Mouse (Mus musculus): ENCODE results near the gene Zp3. TPM values are rescaled to one million over a fixed set of nuclear protein-coding genes. Genes with fewer than 3 reads are reported as not detected.

The Zp3 gene
- polyA plus RNA-seq, 1 experiment from 2014 or later = not detected

GRCm38 (mm10) chr5:136015586-136015985, 35.7 kb downstream of the Zp3 start:
- H3K4me1 ChIP-seq (replicated peaks; ENCODE audit: control insufficient read depth, insufficient read depth, low read length) = peaks cover 16% of the 10 kb centered on the region
- H3K4me3 ChIP-seq (replicated peaks; ENCODE audit: low read length) = no peak overlapping the region
- peak overlapping the region; percentile 65 for H3K27ac ChIP-seq (ENCODE audit: low read length)
- no peak overlapping the region for H3K9ac ChIP-seq (replicated peaks; ENCODE audit: low read depth, low read length)
- 67% methylated on average over 10 of the region's 10 CpGs for WGBS
- H3K4me2 ChIP-seq (ENCODE audit: low read length) = no peak overlapping the region
- H3K27me3 ChIP-seq (replicated peaks; ENCODE audit: control insufficient read depth, insufficient read depth, low read length) = no peaks in the 10 kb centered on the region
- peaks cover 13% of the 10 kb centered on the region for H3K36me3 ChIP-seq (ENCODE audit: control insufficient read depth, insufficient read depth)
- no peaks in the 10 kb centered on the region for H3K9me3 ChIP-seq (ENCODE audit: control insufficient read depth, low read length)
- ATAC-seq = 0 out of 2 replicates have a peak, but pooled peaks have one; percentile 38

- peak; percentile 38 for ATAC-seq
- peaks cover 12% of the 10 kb centered on the region for H3K36me3 ChIP-seq (ENCODE audit: control insufficient read depth, insufficient read depth)
Observed at GRCm38 (mm10) chr5:136016014-136016876, 36.3 kb downstream of the Zp3 start.

GRCm38 (mm10) chr5:136017262-136017661, 37.4 kb downstream of the Zp3 start:
- ATAC-seq = no peak
- no peak overlapping the region for H3K27ac ChIP-seq (ENCODE audit: low read length)
- no peak overlapping the region for H3K4me2 ChIP-seq (ENCODE audit: low read length)
- H3K36me3 ChIP-seq (ENCODE audit: control insufficient read depth, insufficient read depth) = peaks cover 5% of the 10 kb centered on the region
- H3K9me3 ChIP-seq (ENCODE audit: control insufficient read depth, low read length) = no peaks in the 10 kb centered on the region
- peaks cover 16% of the 10 kb centered on the region for H3K4me1 ChIP-seq (replicated peaks; ENCODE audit: control insufficient read depth, insufficient read depth, low read length)
- WGBS = 68% methylated on average over 6 of the region's 6 CpGs
- no peak overlapping the region for H3K4me3 ChIP-seq (replicated peaks; ENCODE audit: low read length)
- no peak overlapping the region for H3K9ac ChIP-seq (replicated peaks; ENCODE audit: low read depth, low read length)
- no peaks in the 10 kb centered on the region for H3K27me3 ChIP-seq (replicated peaks; ENCODE audit: control insufficient read depth, insufficient read depth, low read length)

More at GRCm38 (mm10) chr5:136016014-136016876, 36.3 kb downstream of the Zp3 start:
- H3K27ac ChIP-seq (ENCODE audit: low read length) = peak overlapping the region; percentile 35
- H3K4me2 ChIP-seq (ENCODE audit: low read length) = no peak overlapping the region
- H3K4me1 ChIP-seq (replicated peaks; ENCODE audit: control insufficient read depth, insufficient read depth, low read length) = peaks cover 16% of the 10 kb centered on the region
- no peak overlapping the region for H3K4me3 ChIP-seq (replicated peaks; ENCODE audit: low read length)
- H3K9ac ChIP-seq (replicated peaks; ENCODE audit: low read depth, low read length) = no peak overlapping the region
- H3K9me3 ChIP-seq (ENCODE audit: control insufficient read depth, low read length) = no peaks in the 10 kb centered on the region
- H3K27me3 ChIP-seq (replicated peaks; ENCODE audit: control insufficient read depth, insufficient read depth, low read length) = no peaks in the 10 kb centered on the region
- WGBS = 40% methylated on average over 10 of the region's 10 CpGs

GRCm38 (mm10) chr5:136018726-136019125, 38.8 kb downstream of the Zp3 start:
- Histone ChIP-seq H3K4me3 (replicated peaks; ENCODE audit: low read length) (no peak overlapping the region), H3K9me3 (ENCODE audit: control insufficient read depth, low read length) (no peaks in the 10 kb centered on the region), H3K4me2 (ENCODE audit: low read length) (no peak overlapping the region), H3K9ac (replicated peaks; ENCODE audit: low read depth, low read length) (no peak overlapping the region), H3K27me3 (replicated peaks; ENCODE audit: control insufficient read depth, insufficient read depth, low read length) (no peaks in the 10 kb centered on the region), H3K36me3 (ENCODE audit: control insufficient read depth, insufficient read depth) (no peaks in the 10 kb centered on the region), H3K4me1 (replicated peaks; ENCODE audit: control insufficient read depth, insufficient read depth, low read length) (peaks cover 16% of the 10 kb centered on the region), H3K27ac (ENCODE audit: low read length) (no peak overlapping the region)
- 92% methylated on average over 2 of the region's 2 CpGs for WGBS
- ATAC-seq = no peak

GRCm38 (mm10) chr5:136019907-136020306, 40.0 kb downstream of the Zp3 start:
- no peaks in the 10 kb centered on the region for H3K9me3 ChIP-seq (ENCODE audit: control insufficient read depth, low read length)
- ATAC-seq = no peak
- H3K4me1 ChIP-seq (replicated peaks; ENCODE audit: control insufficient read depth, insufficient read depth, low read length) = peaks cover 16% of the 10 kb centered on the region
- no peaks in the 10 kb centered on the region for H3K36me3 ChIP-seq (ENCODE audit: control insufficient read depth, insufficient read depth)
- no peak overlapping the region for H3K4me3 ChIP-seq (replicated peaks; ENCODE audit: low read length)
- no peaks in the 10 kb centered on the region for H3K27me3 ChIP-seq (replicated peaks; ENCODE audit: control insufficient read depth, insufficient read depth, low read length)
- H3K27ac ChIP-seq (ENCODE audit: low read length) = no peak overlapping the region
- no peak overlapping the region for H3K9ac ChIP-seq (replicated peaks; ENCODE audit: low read depth, low read length)
- no peak overlapping the region for H3K4me2 ChIP-seq (ENCODE audit: low read length)
- WGBS = 24% methylated on average over 1 of the region's 1 CpGs

GRCm38 (mm10) chr5:136025712-136026111, 45.8 kb downstream of the Zp3 start:
- Histone ChIP-seq H3K4me3 (replicated peaks; ENCODE audit: low read length) (no peak overlapping the region), H3K27ac (ENCODE audit: low read length) (no peak overlapping the region), H3K4me2 (ENCODE audit: low read length) (no peak overlapping the region), H3K27me3 (replicated peaks; ENCODE audit: control insufficient read depth, insufficient read depth, low read length) (no peaks in the 10 kb centered on the region), H3K9me3 (ENCODE audit: control insufficient read depth, low read length) (no peaks in the 10 kb centered on the region), H3K9ac (replicated peaks; ENCODE audit: low read depth, low read length) (no peak overlapping the region), H3K36me3 (ENCODE audit: control insufficient read depth, insufficient read depth) (0 out of 2 replicates have a peak, but pooled peaks cover 3% of the 10 kb centered on the region), H3K4me1 (replicated peaks; ENCODE audit: control insufficient read depth, insufficient read depth, low read length) (no peaks in the 10 kb centered on the region)
- 88% methylated on average over 3 of the region's 3 CpGs for WGBS
- no peak for ATAC-seq

- Histone ChIP-seq H3K36me3 (ENCODE audit: control insufficient read depth, insufficient read depth) (0 out of 2 replicates have a peak, but pooled peaks cover 3% of the 10 kb centered on the region), H3K27me3 (replicated peaks; ENCODE audit: control insufficient read depth, insufficient read depth, low read length) (no peaks in the 10 kb centered on the region), H3K4me3 (replicated peaks; ENCODE audit: low read length) (no peak overlapping the region), H3K4me1 (replicated peaks; ENCODE audit: control insufficient read depth, insufficient read depth, low read length) (no peaks in the 10 kb centered on the region), H3K9me3 (ENCODE audit: control insufficient read depth, low read length) (no peaks in the 10 kb centered on the region), H3K9ac (replicated peaks; ENCODE audit: low read depth, low read length) (no peak overlapping the region), H3K27ac (ENCODE audit: low read length) (no peak overlapping the region), H3K4me2 (ENCODE audit: low read length) (no peak overlapping the region)
- ATAC-seq = no peak
- 84% methylated on average over 9 of the region's 9 CpGs for WGBS
Observed at GRCm38 (mm10) chr5:136026859-136027258, 47.0 kb downstream of the Zp3 start.

- H3K36me3 ChIP-seq (ENCODE audit: control insufficient read depth, insufficient read depth) = peaks cover 6% of the 10 kb centered on the region; the same call in 1 of the 2 replicates
- no peak overlapping the region for H3K27ac ChIP-seq (ENCODE audit: low read length)
- no peak overlapping the region for H3K9ac ChIP-seq (replicated peaks; ENCODE audit: low read depth, low read length)
- no peaks in the 10 kb centered on the region for H3K27me3 ChIP-seq (replicated peaks; ENCODE audit: control insufficient read depth, insufficient read depth, low read length)
- H3K9me3 ChIP-seq (ENCODE audit: control insufficient read depth, low read length) = no peaks in the 10 kb centered on the region
- ATAC-seq = no peak
- WGBS = 78% methylated on average over 11 of the region's 11 CpGs
- H3K4me1 ChIP-seq (replicated peaks; ENCODE audit: control insufficient read depth, insufficient read depth, low read length) = no peaks in the 10 kb centered on the region
- H3K4me3 ChIP-seq (replicated peaks; ENCODE audit: low read length) = no peak overlapping the region
- no peak overlapping the region for H3K4me2 ChIP-seq (ENCODE audit: low read length)
Observed at GRCm38 (mm10) chr5:136027612-136028311, 47.9 kb downstream of the Zp3 start.

- WGBS = 83% methylated on average over 4 of the region's 4 CpGs
- Histone ChIP-seq H3K27me3 (replicated peaks; ENCODE audit: control insufficient read depth, insufficient read depth, low read length) (no peaks in the 10 kb centered on the region), H3K4me3 (replicated peaks; ENCODE audit: low read length) (no peak overlapping the region), H3K4me1 (replicated peaks; ENCODE audit: control insufficient read depth, insufficient read depth, low read length) (no peaks in the 10 kb centered on the region), H3K9ac (replicated peaks; ENCODE audit: low read depth, low read length) (no peak overlapping the region), H3K27ac (ENCODE audit: low read length) (no peak overlapping the region), H3K36me3 (ENCODE audit: control insufficient read depth, insufficient read depth) (peaks cover 3% of the 10 kb centered on the region; the same call in 1 of the 2 replicates), H3K4me2 (ENCODE audit: low read length) (no peak overlapping the region), H3K9me3 (ENCODE audit: control insufficient read depth, low read length) (no peaks in the 10 kb centered on the region)
- no peak for ATAC-seq
Observed at GRCm38 (mm10) chr5:136034868-136035267, 55.0 kb downstream of the Zp3 start.
